Mouse (Mus musculus) small intestine, adult 2 months (tissue): ENCODE results near the gene Btbd16.

Experiments
- CTCF ChIP-seq: fragments of 200-500 bp; IDR thresholded peaks from 2 replicates; pipeline ENCODE4 v1.5.1; 2012; ENCODE audit warnings: low read depth, mild to moderate bottlenecking, control low read depth, inconsistent platforms, low read length, moderate library complexity, mixed read lengths; ENCODE audit not compliant: insufficient replicate concordance, insufficient read length; ENCODE audit errors: extremely low read depth
- POLR2A ChIP-seq: fragments of 200-500 bp; IDR thresholded peaks from 2 replicates; pipeline ENCODE4 v1.6.1; 2012; ENCODE audit warnings: low read depth, mild to moderate bottlenecking, control low read depth, inconsistent platforms, low read length, moderate library complexity

DNA sequence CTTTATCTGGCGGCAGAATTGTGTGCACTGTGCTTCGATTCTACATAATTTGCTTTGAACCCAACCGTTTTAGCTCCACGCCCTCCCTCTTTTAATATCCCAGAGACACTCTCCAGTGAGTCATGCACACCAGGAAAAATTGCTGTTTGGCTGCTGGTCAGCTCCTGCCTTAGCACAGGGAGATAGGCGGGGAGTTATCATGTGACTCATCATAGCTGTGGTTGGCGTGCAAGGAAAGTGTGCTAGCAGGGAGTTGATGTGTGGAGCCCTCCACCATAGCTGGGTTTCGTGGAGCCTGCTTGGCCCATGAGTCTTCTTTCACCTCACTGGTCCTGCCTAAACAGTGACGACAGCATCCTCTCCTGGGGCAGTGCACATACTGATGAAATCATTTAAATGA is 33.9 kb downstream of the Btbd16 start:
- TF ChIP-seq POLR2A = 0 out of 2 replicates have a peak, but pooled peaks have one; percentile 20
- TF ChIP-seq CTCF = no peak
